Mouse (Mus musculus): ENCODE measurements around the gene Phip. TPM values are rescaled to one million over a fixed set of nuclear protein-coding genes. Genes with fewer than 3 reads are reported as not detected.

The Phip gene
- polyA plus RNA-seq, 1 experiment from 2014 or later = 145 TPM

DNA sequence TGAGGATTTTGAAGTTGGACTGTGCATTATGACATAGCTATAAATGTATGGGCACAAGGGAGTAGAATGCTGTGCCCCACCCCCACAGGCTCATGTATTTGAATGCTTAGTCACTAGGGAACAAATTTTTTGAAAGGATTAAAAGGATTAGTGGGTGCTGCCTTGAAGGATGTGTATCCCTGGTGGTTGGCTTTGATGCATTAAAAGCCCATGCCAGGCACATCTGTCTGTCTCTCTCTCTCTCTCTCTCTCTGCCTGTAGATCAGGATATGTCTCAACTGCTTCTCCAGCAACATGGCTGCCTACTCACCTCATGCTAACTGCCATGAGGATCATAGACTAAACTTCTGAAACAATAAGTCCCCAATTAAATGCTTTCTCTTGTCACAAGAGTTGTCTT is 23.0 kb downstream of the Phip start:
- Histone ChIP-seq H3K9me3 (ENCODE audit: control insufficient read depth, low read length) (no peaks in the 10 kb centered on the region), H3K4me1 (ENCODE audit: control insufficient read depth, insufficient read depth, low read length) (no peaks in the 10 kb centered on the region), H3K27ac (replicated peaks; ENCODE audit: low read depth, low read length) (no peak overlapping the region), H3K9ac (ENCODE audit: low read length) (no peak overlapping the region), H3K4me2 (ENCODE audit: low read depth, severe bottlenecking) (no peak overlapping the region), H3K27me3 (ENCODE audit: control insufficient read depth, insufficient read depth, low read length) (no peaks in the 10 kb centered on the region), H3K36me3 (ENCODE audit: control insufficient read depth, insufficient read depth, low read length) (peaks cover 3% of the 10 kb centered on the region; the same call in 1 of the 2 replicates), H3K4me3 (ENCODE audit: low read depth, low read length) (no peak overlapping the region)
- ATAC-seq (ENCODE audit: insufficient number of reproducible peaks, low FRiP score, low TSS enrichment, low read depth) (no peak), DNase-seq (ENCODE audit: low spot score) (no peak)

DNA sequence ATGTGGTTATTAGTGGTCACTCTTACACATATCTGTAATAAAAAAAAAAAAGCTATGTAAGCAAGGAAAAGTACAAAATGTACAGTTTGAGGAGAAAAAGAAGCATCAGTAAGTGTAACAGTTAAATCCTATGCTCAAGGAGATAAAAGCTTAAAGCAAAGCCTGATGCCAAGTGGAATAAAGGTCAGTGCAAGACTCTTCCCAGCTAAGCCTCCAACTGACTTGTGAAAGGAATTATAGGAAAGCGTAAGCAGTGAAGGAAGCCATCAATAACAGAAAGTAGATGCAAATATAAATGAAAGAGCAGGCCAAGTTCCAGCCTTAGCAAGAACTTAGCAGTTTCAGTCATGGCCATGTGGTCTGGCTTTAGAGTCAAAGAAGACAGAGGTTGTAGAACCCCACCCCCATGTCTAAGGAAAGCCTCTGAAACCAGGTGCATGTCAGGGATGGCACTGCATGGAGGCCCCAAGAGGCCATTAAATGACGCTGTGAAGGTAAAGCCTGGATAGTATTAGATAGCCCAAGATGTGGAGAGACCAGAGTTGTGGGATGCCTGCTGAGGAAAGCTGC is 23.8 kb downstream of the Phip start:
- H3K36me3 ChIP-seq (ENCODE audit: control insufficient read depth, insufficient read depth, low read length) = peaks cover 2% of the 10 kb centered on the region; the same call in 1 of the 2 replicates
- no peaks in the 10 kb centered on the region for H3K27me3 ChIP-seq (ENCODE audit: control insufficient read depth, insufficient read depth, low read length)
- ATAC-seq (ENCODE audit: insufficient number of reproducible peaks, low FRiP score, low TSS enrichment, low read depth) (no peak), DNase-seq (ENCODE audit: low spot score) (no peak)
- H3K9ac ChIP-seq (ENCODE audit: low read length) = no peak overlapping the region
- no peaks in the 10 kb centered on the region for H3K9me3 ChIP-seq (ENCODE audit: control insufficient read depth, low read length)
- no peaks in the 10 kb centered on the region for H3K4me1 ChIP-seq (ENCODE audit: control insufficient read depth, insufficient read depth, low read length)
- WGBS = 94% methylated on average over 2 of the region's 2 CpGs
- H3K27ac ChIP-seq (replicated peaks; ENCODE audit: low read depth, low read length) = no peak overlapping the region
- no peak overlapping the region for H3K4me2 ChIP-seq (ENCODE audit: low read depth, severe bottlenecking)
- H3K4me3 ChIP-seq (ENCODE audit: low read depth, low read length) = no peak overlapping the region

DNA sequence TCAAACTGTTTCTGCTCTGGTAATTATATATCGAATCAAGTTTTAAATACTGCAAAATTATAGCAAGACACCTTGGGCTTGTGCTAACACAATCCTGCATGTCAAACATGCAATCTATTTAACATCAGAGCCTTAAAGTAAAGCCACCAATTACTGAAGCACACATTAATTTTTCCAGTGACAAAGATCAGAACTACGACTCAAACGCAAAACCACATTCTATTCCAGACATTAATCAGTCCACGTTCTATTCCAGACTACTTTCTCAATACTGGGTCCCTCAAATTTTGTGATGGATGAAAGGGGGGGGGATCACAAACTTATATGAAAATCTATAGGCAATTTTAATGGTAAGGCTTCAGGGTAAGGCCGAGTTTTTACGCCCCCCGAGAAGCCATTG is 68.1 kb downstream of the Phip start:
- Histone ChIP-seq H3K4me1 (ENCODE audit: control insufficient read depth, insufficient read depth, low read length) (no peaks in the 10 kb centered on the region), H3K4me2 (ENCODE audit: low read depth, severe bottlenecking) (no peak overlapping the region), H3K9me3 (ENCODE audit: control insufficient read depth, low read length) (no peaks in the 10 kb centered on the region), H3K36me3 (ENCODE audit: control insufficient read depth, insufficient read depth, low read length) (peaks cover 11% of the 10 kb centered on the region), H3K9ac (ENCODE audit: low read length) (no peak overlapping the region), H3K27me3 (ENCODE audit: control insufficient read depth, insufficient read depth, low read length) (no peaks in the 10 kb centered on the region), H3K4me3 (ENCODE audit: low read depth, low read length) (no peak overlapping the region), H3K27ac (replicated peaks; ENCODE audit: low read depth, low read length) (no peak overlapping the region)
- DNase-seq (ENCODE audit: low spot score) = no peak
- WGBS = 93% methylated on average over 7 of the region's 7 CpGs
- no peak for ATAC-seq (ENCODE audit: insufficient number of reproducible peaks, low FRiP score, low TSS enrichment, low read depth)

DNA sequence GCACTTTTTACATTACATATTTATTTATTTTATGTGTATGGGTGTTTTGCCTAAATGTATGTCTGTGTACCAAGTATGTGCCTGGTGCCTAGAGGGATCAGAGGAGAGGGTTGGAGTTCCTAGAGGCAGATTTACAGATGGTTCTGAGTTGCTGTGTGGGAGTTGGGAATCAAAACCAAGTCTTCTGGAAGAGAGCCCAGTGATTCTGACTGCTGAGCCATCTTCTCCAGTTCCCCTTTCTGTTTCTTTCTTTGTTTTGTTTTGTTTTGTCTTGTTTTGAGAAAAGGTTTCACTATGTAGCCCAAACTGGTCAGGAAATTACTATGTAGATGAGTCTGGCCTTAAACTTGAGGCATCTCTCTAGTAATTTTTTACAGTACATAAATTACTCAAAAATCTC is 86.7 kb downstream of the Phip start:
- no peak overlapping the region for H3K27ac ChIP-seq (replicated peaks; ENCODE audit: low read depth, low read length)
- no peak overlapping the region for H3K4me3 ChIP-seq (ENCODE audit: low read depth, low read length)
- H3K36me3 ChIP-seq (ENCODE audit: control insufficient read depth, insufficient read depth, low read length) = peaks cover 10% of the 10 kb centered on the region; the same call in 1 of the 2 replicates
- no peak for ATAC-seq (ENCODE audit: insufficient number of reproducible peaks, low FRiP score, low TSS enrichment, low read depth)
- no peak overlapping the region for H3K4me2 ChIP-seq (ENCODE audit: low read depth, severe bottlenecking)
- H3K27me3 ChIP-seq (ENCODE audit: control insufficient read depth, insufficient read depth, low read length) = no peaks in the 10 kb centered on the region
- H3K9me3 ChIP-seq (ENCODE audit: control insufficient read depth, low read length) = no peaks in the 10 kb centered on the region
- H3K9ac ChIP-seq (ENCODE audit: low read length) = no peak overlapping the region
- H3K4me1 ChIP-seq (ENCODE audit: control insufficient read depth, insufficient read depth, low read length) = no peaks in the 10 kb centered on the region
- DNase-seq (ENCODE audit: low spot score) = no peak

DNA sequence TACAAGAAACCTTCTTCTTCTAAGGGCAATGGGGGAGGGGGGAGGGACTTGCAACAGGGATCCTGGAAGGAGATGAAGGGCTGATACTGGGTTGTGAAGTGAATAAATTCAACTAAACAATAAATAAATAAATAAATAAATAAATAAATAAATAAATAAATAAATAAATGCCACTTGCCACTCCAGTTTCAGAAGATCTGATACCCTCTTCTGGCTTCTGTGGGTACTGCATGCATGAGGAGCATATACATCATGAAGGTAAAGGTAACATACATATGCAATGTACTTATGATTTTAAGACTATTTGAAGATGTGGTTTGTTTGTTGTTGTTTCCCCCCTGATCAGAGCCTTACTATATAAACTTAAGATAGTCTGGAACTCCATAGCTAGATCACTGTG is 91.1 kb downstream of the Phip start:
- Histone ChIP-seq H3K36me3 (ENCODE audit: control insufficient read depth, insufficient read depth, low read length) (peaks cover 20% of the 10 kb centered on the region; the same call in 1 of the 2 replicates), H3K27ac (replicated peaks; ENCODE audit: low read depth, low read length) (no peak overlapping the region), H3K4me3 (ENCODE audit: low read depth, low read length) (no peak overlapping the region), H3K9me3 (ENCODE audit: control insufficient read depth, low read length) (no peaks in the 10 kb centered on the region), H3K4me1 (ENCODE audit: control insufficient read depth, insufficient read depth, low read length) (no peaks in the 10 kb centered on the region), H3K9ac (ENCODE audit: low read length) (no peak overlapping the region), H3K27me3 (ENCODE audit: control insufficient read depth, insufficient read depth, low read length) (no peaks in the 10 kb centered on the region), H3K4me2 (ENCODE audit: low read depth, severe bottlenecking) (no peak overlapping the region)
- no peak for ATAC-seq (ENCODE audit: insufficient number of reproducible peaks, low FRiP score, low TSS enrichment, low read depth)
- no peak for DNase-seq (ENCODE audit: low spot score)

DNA sequence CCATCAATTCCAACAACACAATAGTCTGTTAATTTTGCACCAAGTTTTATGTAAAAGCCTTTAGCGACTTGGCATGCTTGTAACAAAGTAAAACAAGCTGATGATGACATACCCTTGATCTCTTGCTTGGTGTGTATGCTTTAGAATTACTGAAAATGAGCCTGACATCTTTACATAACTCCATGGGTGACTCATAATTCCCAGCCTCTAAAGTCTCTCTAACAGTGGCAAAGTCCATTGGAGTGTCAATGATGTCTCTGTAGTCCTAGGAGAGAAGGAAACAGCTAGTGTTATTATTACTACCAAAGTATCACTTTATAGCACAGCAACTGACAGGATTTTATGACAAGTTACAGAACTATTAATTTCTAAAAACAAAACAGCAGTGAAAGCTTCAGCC is 98.2 kb downstream of the Phip start:
- Histone ChIP-seq H3K4me3 (ENCODE audit: low read depth, low read length) (no peak overlapping the region), H3K27ac (replicated peaks; ENCODE audit: low read depth, low read length) (no peak overlapping the region), H3K4me2 (ENCODE audit: low read depth, severe bottlenecking) (no peak overlapping the region), H3K4me1 (ENCODE audit: control insufficient read depth, insufficient read depth, low read length) (no peaks in the 10 kb centered on the region), H3K9ac (ENCODE audit: low read length) (no peak overlapping the region), H3K36me3 (ENCODE audit: control insufficient read depth, insufficient read depth, low read length) (peaks cover 25% of the 10 kb centered on the region), H3K27me3 (ENCODE audit: control insufficient read depth, insufficient read depth, low read length) (no peaks in the 10 kb centered on the region), H3K9me3 (ENCODE audit: control insufficient read depth, low read length) (no peaks in the 10 kb centered on the region)
- DNase-seq (ENCODE audit: low spot score) (no peak), ATAC-seq (ENCODE audit: insufficient number of reproducible peaks, low FRiP score, low TSS enrichment, low read depth) (no peak)
- 94% methylated on average over 1 of the region's 1 CpGs for WGBS

DNA sequence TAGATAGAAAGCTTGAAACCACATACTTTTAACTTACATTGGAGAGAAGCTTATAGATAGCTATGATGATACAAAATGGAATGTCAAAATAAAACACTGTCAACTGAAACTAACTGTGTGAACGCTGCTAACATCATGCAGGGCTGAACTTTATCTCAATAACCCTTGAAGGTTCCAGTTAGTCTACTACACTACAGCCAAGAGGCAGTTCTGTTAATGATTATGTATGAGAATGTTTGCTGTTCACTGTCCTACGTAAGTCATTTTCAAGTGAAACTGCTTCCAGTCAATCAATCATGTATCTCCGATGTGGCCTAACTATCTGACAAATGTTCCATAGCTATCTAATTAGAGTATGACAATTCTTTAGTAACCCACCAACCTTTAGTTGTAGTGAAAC is 107.6 kb downstream of the Phip start:
- Histone ChIP-seq H3K9me3 (ENCODE audit: control insufficient read depth, low read length) (no peaks in the 10 kb centered on the region), H3K4me1 (ENCODE audit: control insufficient read depth, insufficient read depth, low read length) (no peaks in the 10 kb centered on the region), H3K27me3 (ENCODE audit: control insufficient read depth, insufficient read depth, low read length) (no peaks in the 10 kb centered on the region), H3K27ac (replicated peaks; ENCODE audit: low read depth, low read length) (no peak overlapping the region), H3K4me3 (ENCODE audit: low read depth, low read length) (no peak overlapping the region), H3K9ac (ENCODE audit: low read length) (no peak overlapping the region), H3K36me3 (ENCODE audit: control insufficient read depth, insufficient read depth, low read length) (peaks cover 6% of the 10 kb centered on the region; the same call in 1 of the 2 replicates), H3K4me2 (ENCODE audit: low read depth, severe bottlenecking) (no peak overlapping the region)
- DNase-seq (ENCODE audit: low spot score) (no peak), ATAC-seq (ENCODE audit: insufficient number of reproducible peaks, low FRiP score, low TSS enrichment, low read depth) (no peak)
- 92% methylated on average over 3 of the region's 3 CpGs for WGBS

DNA sequence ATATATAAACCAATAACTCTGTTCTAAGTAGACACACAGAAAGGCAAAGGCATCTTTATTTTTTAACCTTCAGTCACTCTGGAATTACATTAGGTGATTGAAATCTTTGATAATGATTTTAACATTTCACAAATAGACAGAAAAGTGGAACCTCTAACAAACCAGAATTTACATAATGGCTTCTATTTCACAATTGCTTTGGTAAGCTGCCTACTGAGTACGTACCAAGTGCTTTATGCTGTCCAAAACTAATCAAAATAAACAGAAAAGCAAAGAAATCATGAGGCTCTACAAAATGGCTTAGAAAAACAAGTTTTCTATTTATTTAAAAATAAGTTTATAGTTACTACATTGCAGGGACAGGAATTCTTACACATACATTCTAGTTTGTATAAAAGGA is 109.2 kb downstream of the Phip start:
- no peaks in the 10 kb centered on the region for H3K9me3 ChIP-seq (ENCODE audit: control insufficient read depth, low read length)
- H3K27me3 ChIP-seq (ENCODE audit: control insufficient read depth, insufficient read depth, low read length) = no peaks in the 10 kb centered on the region
- H3K27ac ChIP-seq (replicated peaks; ENCODE audit: low read depth, low read length) = no peak overlapping the region
- WGBS = 88% methylated on average over 1 of the region's 1 CpGs
- no peaks in the 10 kb centered on the region for H3K4me1 ChIP-seq (ENCODE audit: control insufficient read depth, insufficient read depth, low read length)
- no peak overlapping the region for H3K4me2 ChIP-seq (ENCODE audit: low read depth, severe bottlenecking)
- DNase-seq (ENCODE audit: low spot score) (no peak), ATAC-seq (ENCODE audit: insufficient number of reproducible peaks, low FRiP score, low TSS enrichment, low read depth) (no peak)
- H3K9ac ChIP-seq (ENCODE audit: low read length) = no peak overlapping the region
- H3K36me3 ChIP-seq (ENCODE audit: control insufficient read depth, insufficient read depth, low read length) = peaks cover 2% of the 10 kb centered on the region; the same call in 1 of the 2 replicates
- H3K4me3 ChIP-seq (ENCODE audit: low read depth, low read length) = no peak overlapping the region

DNA sequence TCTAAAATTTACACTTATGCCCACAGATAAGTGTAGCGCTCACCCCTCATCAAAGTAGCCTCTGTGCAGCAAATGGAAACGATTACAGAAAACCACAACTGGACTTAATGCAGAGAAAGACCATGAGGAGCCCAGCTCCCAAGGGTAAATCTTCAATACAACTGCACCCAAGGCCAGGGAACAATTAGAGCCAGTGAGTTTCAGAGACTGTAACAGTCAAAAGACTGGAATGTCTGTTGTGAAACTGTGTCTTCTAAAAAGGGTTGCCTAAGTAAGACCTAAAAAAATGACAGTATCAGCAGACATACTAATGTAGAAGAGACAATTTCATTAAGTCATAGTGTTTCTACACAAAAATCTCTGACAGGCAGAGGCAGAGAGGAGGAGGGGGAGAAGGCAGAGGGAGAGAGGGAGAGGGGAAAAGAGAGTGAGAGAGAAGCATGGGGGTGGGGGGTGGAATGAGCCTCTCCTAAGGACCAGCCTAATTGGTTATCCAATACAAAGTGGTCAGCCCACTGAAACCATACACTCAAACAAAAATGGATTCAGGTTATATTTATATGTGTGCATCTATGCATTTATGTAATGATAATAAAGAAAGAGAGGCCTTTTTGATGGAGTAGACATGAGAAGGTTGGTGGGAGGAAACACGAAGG is 113.4 kb downstream of the Phip start:
- DNase-seq (ENCODE audit: low spot score) (no peak), ATAC-seq (ENCODE audit: insufficient number of reproducible peaks, low FRiP score, low TSS enrichment, low read depth) (no peak)
- Histone ChIP-seq H3K4me1 (ENCODE audit: control insufficient read depth, insufficient read depth, low read length) (no peaks in the 10 kb centered on the region), H3K27ac (replicated peaks; ENCODE audit: low read depth, low read length) (no peak overlapping the region), H3K4me3 (ENCODE audit: low read depth, low read length) (no peak overlapping the region), H3K9me3 (ENCODE audit: control insufficient read depth, low read length) (no peaks in the 10 kb centered on the region), H3K27me3 (ENCODE audit: control insufficient read depth, insufficient read depth, low read length) (no peaks in the 10 kb centered on the region), H3K9ac (ENCODE audit: low read length) (no peak overlapping the region), H3K4me2 (ENCODE audit: low read depth, severe bottlenecking) (no peak overlapping the region), H3K36me3 (ENCODE audit: control insufficient read depth, insufficient read depth, low read length) (no peaks in the 10 kb centered on the region)
- 91% methylated on average over 3 of the region's 3 CpGs for WGBS

Measured in limb, embryonic 11.5 days (tissue).